Mouse (Mus musculus): Measurements from ENCODE around the gene Hvcn1.
A peak's percentile ranks its signal among the peaks of the same experiment; 100 is the strongest.

GRCm38 (mm10) chr5:122262104-122262503, 55.5 kb downstream of the Hvcn1 start:
- TF ChIP-seq CTCF (IDR thresholded peaks at IDR 0.05; ENCODE audit: control insufficient read depth, insufficient read depth, low read length), result peak; percentile 62
- no peak for TF ChIP-seq POLR2A (IDR thresholded peaks at IDR 0.05; ENCODE audit: borderline replicate concordance, control insufficient read depth, low read depth, low read length)
